Mouse (Mus musculus) hindbrain, postnatal 0 days (tissue): ENCODE measurements at regions not wholly inside any gene's neighbourhood (a gene's known extent, or its start where the extent isn't known, plus 50 kb on each side); places are given as distances from the start of the nearest gene placed in this dataset.
A peak's percentile ranks its signal among the peaks of the same experiment; 100 is the strongest.
"Not testable (repeated sequence)": the region's sequence is repeated elsewhere in the genome, so short reads cannot be mapped to it uniquely, and the experiment has no call there.

Source experiments
- ATAC-seq: fragments of 200-750 bp; cut with Nextera tagmentation; 2 replicates; pipeline ENCODE4 v1.8.0; 2017; ENCODE audit warnings: mild to moderate bottlenecking, moderate TSS enrichment, moderate library complexity
- DNase-seq: peaks from one replicate; pipeline ENCODE4 v3.0.0-alpha.2; 2015; ENCODE audit warnings: low spot score
- H3K27ac ChIP-seq: fragments of 300-500 bp; sonication (generic); 2 replicates; pipeline ENCODE4 v1.5.1; 2014; ENCODE audit warnings: mild to moderate bottlenecking
- H3K27me3 ChIP-seq: fragments of 300-500 bp; sonication (generic); 2 replicates; pipeline ENCODE4 v1.6.1; 2014; ENCODE audit warnings: low read length, mixed read lengths; ENCODE audit not compliant: insufficient read depth
- H3K36me3 ChIP-seq: fragments of 300-500 bp; sonication (generic); 2 replicates; pipeline ENCODE4 v1.6.1; 2014; ENCODE audit warnings: low read length, mixed read lengths; ENCODE audit not compliant: insufficient read depth
- H3K4me1 ChIP-seq: fragments of 300-500 bp; sonication (generic); 2 replicates; pipeline ENCODE4 v1.6.1; 2014; ENCODE audit warnings: antibody characterized with exemption, low read length, mixed read lengths; ENCODE audit not compliant: insufficient read depth
- H3K4me2 ChIP-seq: fragments of 300-500 bp; sonication (generic); 2 replicates; pipeline ENCODE4 v1.6.1; 2014; ENCODE audit warnings: low read depth, mild to moderate bottlenecking, low read length, moderate library complexity, mixed read lengths
- H3K4me3 ChIP-seq: fragments of 300-500 bp; sonication (generic); 2 replicates; pipeline ENCODE4 v1.5.1; 2014; ENCODE audit warnings: low read length
- H3K9ac ChIP-seq: fragments of 300-500 bp; sonication (generic); replicated peaks from 2 replicates; pipeline ENCODE4 v1.6.1; 2014; ENCODE audit warnings: mild to moderate bottlenecking, low read length, moderate library complexity, mixed read lengths
- H3K9me3 ChIP-seq: fragments of 300-500 bp; sonication (generic); 2 replicates; pipeline ENCODE4 v1.6.1; 2016; ENCODE audit warnings: low read length, mixed read lengths
- CTCF ChIP-seq: IDR thresholded peaks from 2 replicates; pipeline ENCODE4 v1.5.1; 2016; ENCODE audit warnings: antibody characterized with exemption, control low read depth, low read depth
- WGBS: fragments of 180-500 bp; shearing (Covaris S2); extraction: QIAGEN DNeasy Blood & Tissue Kit; methylation state at CpG from one replicate; pipeline ENCODE4 v1.1.7; 2014; 5-methylcytosine and 5-hydroxymethylcytosine counted together

DNA sequence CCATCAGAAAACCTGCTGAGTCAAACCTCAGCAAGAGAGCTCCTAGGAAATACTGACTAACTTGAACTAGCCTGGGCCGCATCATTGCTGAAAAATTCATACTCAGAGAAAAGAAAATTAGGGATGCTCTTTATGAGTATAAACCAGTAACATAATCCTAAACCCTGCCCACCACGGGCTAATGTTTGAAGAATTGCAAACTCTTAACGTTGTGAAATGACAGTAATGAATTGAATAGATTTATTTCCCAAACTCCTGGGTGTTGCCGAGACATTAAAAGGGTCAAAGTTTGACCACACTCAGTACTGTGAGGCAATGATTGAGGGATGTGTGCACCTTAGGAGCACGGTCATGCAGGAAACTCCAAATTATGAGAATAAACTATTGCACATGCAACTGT is 125.3 kb downstream of the Gipc2 start:
- TF ChIP-seq CTCF, result no peak
- H3K36me3 ChIP-seq, result no peaks in the 10 kb centered on the region
- H3K27me3 ChIP-seq, result no peaks in the 10 kb centered on the region
- ATAC-seq (no peak), DNase-seq (no peak)
- no peak overlapping the region for H3K4me3 ChIP-seq
- H3K27ac ChIP-seq, result no peak overlapping the region
- no peak overlapping the region for H3K4me2 ChIP-seq
- H3K9ac ChIP-seq, result no peak overlapping the region
- no peaks in the 10 kb centered on the region for H3K4me1 ChIP-seq
- no peaks in the 10 kb centered on the region for H3K9me3 ChIP-seq
- 84% methylated on average over 5 of the region's 5 CpGs for WGBS

DNA sequence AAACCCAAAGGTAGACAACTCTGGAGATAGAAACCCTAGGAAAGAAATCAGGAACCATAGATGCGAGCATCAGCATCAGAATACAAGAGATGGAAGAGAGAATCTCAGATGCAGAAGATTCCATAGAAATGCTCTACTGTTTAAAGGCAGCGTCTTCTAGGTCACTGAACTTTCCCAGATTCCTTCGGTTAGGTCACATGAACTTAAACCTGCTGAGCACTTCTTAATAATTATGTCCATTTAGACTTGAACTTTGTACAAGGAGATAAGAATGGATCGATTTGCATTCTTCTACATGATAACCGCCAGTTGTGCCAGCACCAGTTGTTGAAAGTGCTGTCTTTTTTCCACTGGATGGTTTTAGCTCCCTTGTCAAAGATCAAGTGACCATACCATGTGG is 129.2 kb downstream of the Gipc2 start:
- not testable (repeated sequence) for H3K4me3 ChIP-seq, H3K4me2 ChIP-seq, H3K36me3 ChIP-seq, H3K27me3 ChIP-seq, H3K9me3 ChIP-seq, H3K4me1 ChIP-seq, ATAC-seq, H3K9ac ChIP-seq, H3K27ac ChIP-seq, DNase-seq
- WGBS, result 91% methylated on average over 5 of the region's 5 CpGs

DNA sequence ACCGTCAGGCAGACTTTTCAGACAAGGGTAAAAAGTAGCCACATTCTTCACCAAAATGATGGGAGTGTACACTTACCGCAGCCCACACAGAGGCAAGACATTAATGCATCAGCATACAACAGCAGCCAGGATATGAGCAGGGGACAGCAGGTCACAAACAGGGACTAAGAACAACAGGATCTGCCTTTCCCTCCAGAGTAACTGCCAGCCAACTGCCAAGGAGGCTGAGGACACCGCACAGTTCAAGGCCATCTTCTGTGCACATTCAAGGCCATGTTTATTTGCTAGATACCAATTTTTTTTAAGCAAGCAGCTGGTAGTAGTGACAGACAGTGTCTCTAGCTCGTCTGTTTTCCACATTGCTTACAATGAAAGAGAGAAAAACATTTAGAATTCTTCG is 130.6 kb downstream of the Gipc2 start:
- TF ChIP-seq CTCF, result no peak
- no peak overlapping the region for H3K27ac ChIP-seq
- H3K9me3 ChIP-seq, result no peaks in the 10 kb centered on the region
- WGBS, result 83% methylated on average over 5 of the region's 5 CpGs
- H3K4me2 ChIP-seq, result no peak overlapping the region
- H3K27me3 ChIP-seq, result no peaks in the 10 kb centered on the region
- no peak overlapping the region for H3K9ac ChIP-seq
- DNase-seq, result no peak
- no peak for ATAC-seq
- no peaks in the 10 kb centered on the region for H3K36me3 ChIP-seq
- no peaks in the 10 kb centered on the region for H3K4me1 ChIP-seq
- no peak overlapping the region for H3K4me3 ChIP-seq

DNA sequence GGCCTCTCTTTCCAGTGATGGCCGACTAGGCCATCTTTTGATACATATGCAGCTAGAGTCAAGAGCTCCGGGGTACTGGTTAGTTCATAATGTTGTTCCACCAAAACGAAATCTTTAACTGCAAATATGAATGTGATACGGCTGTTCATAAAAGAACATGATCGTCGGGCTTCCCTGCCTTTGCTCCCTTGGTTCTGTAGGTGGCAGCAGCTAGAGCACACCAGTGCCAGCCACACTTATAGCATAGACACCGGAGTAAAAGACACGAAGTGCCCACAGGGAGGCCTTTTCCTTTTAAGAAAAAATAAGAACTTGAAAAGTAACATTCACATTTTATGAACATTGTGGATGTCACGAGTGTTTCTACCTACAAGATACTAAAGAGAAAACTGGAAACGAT is 131.3 kb downstream of the Gipc2 start:
- 0 out of 2 replicates have a peak, but pooled peaks have one; percentile 5 for TF ChIP-seq CTCF
- no peak overlapping the region for H3K4me2 ChIP-seq
- 83% methylated on average over 10 of the region's 10 CpGs for WGBS
- H3K27ac ChIP-seq, result no peak overlapping the region
- no peak overlapping the region for H3K9ac ChIP-seq
- H3K4me1 ChIP-seq, result no peaks in the 10 kb centered on the region
- no peaks in the 10 kb centered on the region for H3K9me3 ChIP-seq
- no peak for ATAC-seq
- no peaks in the 10 kb centered on the region for H3K27me3 ChIP-seq
- DNase-seq, result no peak
- H3K36me3 ChIP-seq, result no peaks in the 10 kb centered on the region
- H3K4me3 ChIP-seq, result no peak overlapping the region

DNA sequence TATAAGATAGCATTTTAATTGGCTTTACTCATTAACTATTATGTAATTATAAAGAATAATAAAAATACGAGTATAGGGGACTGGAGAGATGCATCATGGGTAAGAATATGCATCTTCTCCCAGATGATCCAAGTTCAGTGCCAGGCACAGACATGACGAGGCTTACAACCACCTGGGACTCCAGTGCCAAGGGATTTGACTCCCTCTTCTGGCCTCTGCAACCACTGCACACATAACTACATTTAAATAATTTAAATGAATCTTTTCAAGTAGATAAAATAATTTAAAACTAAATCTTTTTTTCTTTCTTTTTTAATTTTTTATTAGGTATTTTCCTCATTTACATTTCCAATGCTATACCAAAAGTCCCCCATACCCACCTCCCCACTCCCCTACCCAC is 131.8 kb downstream of the Gipc2 start:
- Histone ChIP-seq H3K4me2 (no peak overlapping the region), H3K9ac (no peak overlapping the region), H3K9me3 (no peaks in the 10 kb centered on the region), H3K4me1 (no peaks in the 10 kb centered on the region), H3K4me3 (no peak overlapping the region), H3K36me3 (no peaks in the 10 kb centered on the region), H3K27ac (no peak overlapping the region), H3K27me3 (no peaks in the 10 kb centered on the region)
- WGBS, result 77% methylated on average over 2 of the region's 2 CpGs
- no peak for ATAC-seq
- no peak for DNase-seq
- no peak for TF ChIP-seq CTCF

DNA sequence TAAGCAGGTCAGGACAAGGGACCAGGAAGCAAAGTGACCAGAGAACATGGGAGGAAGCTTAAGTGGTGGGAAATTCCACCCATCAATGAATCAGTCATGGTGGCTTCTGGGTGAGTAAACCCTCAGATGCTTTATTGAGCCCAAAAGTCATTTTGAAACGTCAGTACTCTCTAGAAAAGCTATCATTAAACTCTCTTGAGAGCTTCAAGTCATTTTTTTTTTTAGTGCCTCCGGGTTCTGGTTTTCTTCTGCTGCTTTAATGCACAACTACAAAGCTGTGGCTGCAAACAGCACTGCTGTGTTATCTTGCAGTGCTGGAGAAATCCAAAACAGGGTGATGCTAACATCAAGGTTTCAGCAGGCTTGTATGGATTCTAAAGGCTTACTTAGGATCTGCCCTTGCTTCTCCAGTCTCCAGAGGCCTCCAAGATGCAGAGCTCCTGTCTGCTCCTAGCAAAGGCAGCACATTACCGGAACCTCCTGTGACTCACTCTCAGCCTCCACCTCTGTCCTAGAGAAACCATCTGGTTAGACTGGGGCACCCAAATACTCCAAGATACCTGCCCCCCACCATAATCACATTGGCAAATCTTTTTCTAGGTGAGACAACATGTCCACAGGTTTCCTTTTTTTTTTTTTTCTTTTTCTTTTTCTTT is 133.2 kb downstream of the Gipc2 start:
- H3K36me3 ChIP-seq, result no peaks in the 10 kb centered on the region
- 65% methylated on average over 3 of the region's 3 CpGs for WGBS
- H3K27ac ChIP-seq, result no peak overlapping the region
- DNase-seq (no peak), ATAC-seq (no peak)
- no peak overlapping the region for H3K4me3 ChIP-seq
- no peak for TF ChIP-seq CTCF
- no peaks in the 10 kb centered on the region for H3K4me1 ChIP-seq
- H3K4me2 ChIP-seq, result no peak overlapping the region
- no peaks in the 10 kb centered on the region for H3K9me3 ChIP-seq
- H3K27me3 ChIP-seq, result no peaks in the 10 kb centered on the region
- no peak overlapping the region for H3K9ac ChIP-seq

DNA sequence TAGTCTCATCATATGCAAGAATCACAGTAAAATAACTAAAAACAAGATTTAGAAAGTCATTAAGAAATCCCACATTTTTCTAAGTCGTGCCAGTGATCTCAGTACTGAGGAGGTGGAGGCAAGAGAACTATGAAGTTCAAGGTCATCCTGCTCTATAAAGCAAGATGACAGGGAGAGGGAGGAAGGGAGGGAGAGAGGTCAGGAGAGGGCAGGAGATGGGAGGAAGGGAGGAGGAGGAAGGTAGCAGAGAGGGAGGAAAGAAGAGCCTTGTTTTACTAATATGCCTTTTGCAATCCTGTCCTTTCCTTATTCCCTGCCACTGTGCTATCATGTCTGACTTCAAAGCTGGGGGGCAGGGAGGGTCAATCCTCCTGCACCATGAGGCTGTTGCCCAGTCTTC is 137.3 kb downstream of the Gipc2 start:
- ATAC-seq, result no peak
- H3K27me3 ChIP-seq, result no peaks in the 10 kb centered on the region
- WGBS, result 68% methylated on average over 1 of the region's 1 CpGs
- H3K9me3 ChIP-seq, result no peaks in the 10 kb centered on the region
- H3K27ac ChIP-seq, result no peak overlapping the region
- DNase-seq, result no peak
- TF ChIP-seq CTCF, result no peak
- no peak overlapping the region for H3K9ac ChIP-seq
- H3K36me3 ChIP-seq, result no peaks in the 10 kb centered on the region
- no peaks in the 10 kb centered on the region for H3K4me1 ChIP-seq
- no peak overlapping the region for H3K4me2 ChIP-seq
- no peak overlapping the region for H3K4me3 ChIP-seq
